Mouse (Mus musculus) limb, embryonic 14.5 days (tissue): ENCODE results near the gene Dse. TPM values are rescaled to one million over a fixed set of nuclear protein-coding genes. Genes with fewer than 3 reads are reported as not detected.
A peak's percentile ranks its signal among the peaks of the same experiment; 100 is the strongest.

Experiments used
- ATAC-seq: fragments of 200-750 bp; cut with Nextera tagmentation; 2 replicates; pipeline ENCODE4 v1.8.0; 2017; ENCODE audit warnings: low read depth, moderate number of reproducible peaks, moderate TSS enrichment; ENCODE audit not compliant: low FRiP score
- DNase-seq: peaks from one replicate; pipeline ENCODE4 v3.0.0-alpha.2; 2015; ENCODE audit warnings: low spot score
- H3K27ac ChIP-seq: fragments of 300-500 bp; sonication (generic); replicated peaks from 2 replicates; pipeline ENCODE4 v1.5.1; 2014; ENCODE audit warnings: low read depth, mild to moderate bottlenecking, low read length, moderate library complexity, mixed read lengths
- H3K27me3 ChIP-seq: fragments of 300-500 bp; sonication (generic); 2 replicates; pipeline ENCODE4 v1.6.1; 2014; ENCODE audit warnings: low read length, mixed read lengths; ENCODE audit not compliant: control insufficient read depth, insufficient read depth
- H3K36me3 ChIP-seq: fragments of 300-500 bp; sonication (generic); 2 replicates; pipeline ENCODE4 v1.6.1; 2014; ENCODE audit warnings: mild to moderate bottlenecking, low read length, moderate library complexity, mixed read lengths; ENCODE audit not compliant: control insufficient read depth, insufficient read depth
- H3K4me1 ChIP-seq: fragments of 300-500 bp; sonication (generic); 2 replicates; pipeline ENCODE4 v1.6.1; 2014; ENCODE audit warnings: antibody characterized with exemption, low read length, mixed read lengths; ENCODE audit not compliant: control insufficient read depth, insufficient read depth
- H3K4me2 ChIP-seq: fragments of 300-500 bp; sonication (generic); replicated peaks from 2 replicates; pipeline ENCODE4 v1.6.1; 2014; ENCODE audit warnings: low read depth, mild to moderate bottlenecking, low read length, moderate library complexity; ENCODE audit not compliant: severe bottlenecking
- H3K4me3 ChIP-seq: fragments of 300-500 bp; sonication (generic); replicated peaks from 2 replicates; pipeline ENCODE4 v1.5.1; 2014; ENCODE audit warnings: low read length
- H3K9ac ChIP-seq: fragments of 300-500 bp; sonication (generic); 2 replicates; pipeline ENCODE4 v1.6.1; 2014; ENCODE audit warnings: mild to moderate bottlenecking, low read depth, low read length, moderate library complexity; ENCODE audit not compliant: severe bottlenecking
- H3K9me3 ChIP-seq: fragments of 300-500 bp; sonication (generic); 2 replicates; pipeline ENCODE4 v1.6.1; 2016; ENCODE audit warnings: low read length; ENCODE audit not compliant: control insufficient read depth
- POLR2A ChIP-seq: fragments of 200-500 bp; IDR thresholded peaks from 2 replicates; pipeline ENCODE4 v1.8.0; 2012; ENCODE audit warnings: inconsistent platforms, mild to moderate bottlenecking, moderate library complexity, borderline replicate concordance; ENCODE audit not compliant: insufficient read depth, insufficient read length; ENCODE audit errors: extremely low read depth
- WGBS: fragments of 180-500 bp; shearing (Covaris S2); extraction: QIAGEN DNeasy Blood & Tissue Kit; methylation state at CpG from one replicate; pipeline ENCODE4 v1.1.7; 2014; 5-methylcytosine and 5-hydroxymethylcytosine counted together
- polyA plus RNA-seq, 2 experiments: library from polyadenylated mRNA; depleted of rRNA in 1 of 2; stranded (reverse) in 1 of 2; unstranded in 1 of 2; fragments of >200 nt; fragmentation: Nextera tagmentation in 1 of 2; extraction: Ambion mirVana in 1 of 2; gene quantifications; 2 replicates each; pipeline versions ENCODE4 v1.2.1 to v1.2.3; 2012 to 2014

Dse gene
- polyA plus RNA-seq, 2 experiments, result 30.8 to 49.8 TPM

- Histone ChIP-seq H3K4me1 (no peaks in the 10 kb centered on the region), H3K4me2 (no peak overlapping the region), H3K9ac (no peak overlapping the region), H3K27me3 (no peaks in the 10 kb centered on the region), H3K27ac (no peak overlapping the region), H3K9me3 (no peaks in the 10 kb centered on the region), H3K36me3 (no peaks in the 10 kb centered on the region), H3K4me3 (no peak overlapping the region)
- no peak for DNase-seq
- TF ChIP-seq POLR2A, result no peak
- no peak for ATAC-seq
- 86% methylated on average over 4 of the region's 4 CpGs for WGBS
Measured at GRCm38 (mm10) chr10:34238536-34238935, 31.0 kb upstream of the Dse start.

GRCm38 (mm10) chr10:34236569-34236968 is 29.1 kb upstream of the Dse start:
- ATAC-seq, result no peak
- Histone ChIP-seq H3K4me3 (no peak overlapping the region), H3K36me3 (no peaks in the 10 kb centered on the region), H3K27ac (no peak overlapping the region), H3K9me3 (no peaks in the 10 kb centered on the region), H3K9ac (no peak overlapping the region), H3K4me2 (no peak overlapping the region), H3K4me1 (no peaks in the 10 kb centered on the region), H3K27me3 (no peaks in the 10 kb centered on the region)
- no peak for TF ChIP-seq POLR2A
- 82% methylated on average over 5 of the region's 5 CpGs for WGBS
- no peak for DNase-seq

GRCm38 (mm10) chr10:34235384-34235783 is 27.9 kb upstream of the Dse start:
- no peak for ATAC-seq
- 41% methylated on average over 3 of the region's 3 CpGs for WGBS
- H3K9ac ChIP-seq, result 0 out of 2 replicates have a peak overlapping the region, but pooled peaks have one; percentile 25
- no peaks in the 10 kb centered on the region for H3K4me1 ChIP-seq
- no peak overlapping the region for H3K4me3 ChIP-seq
- no peak overlapping the region for H3K4me2 ChIP-seq
- no peaks in the 10 kb centered on the region for H3K9me3 ChIP-seq
- no peaks in the 10 kb centered on the region for H3K36me3 ChIP-seq
- no peak for TF ChIP-seq POLR2A
- no peak overlapping the region for H3K27ac ChIP-seq
- no peak for DNase-seq
- H3K27me3 ChIP-seq, result no peaks in the 10 kb centered on the region

- Histone ChIP-seq H3K9ac (no peak overlapping the region), H3K36me3 (no peaks in the 10 kb centered on the region), H3K27me3 (no peaks in the 10 kb centered on the region), H3K4me1 (no peaks in the 10 kb centered on the region), H3K9me3 (no peaks in the 10 kb centered on the region), H3K27ac (no peak overlapping the region), H3K4me2 (no peak overlapping the region), H3K4me3 (no peak overlapping the region)
- 22% methylated on average over 2 of the region's 2 CpGs for WGBS
- no peak for TF ChIP-seq POLR2A
- ATAC-seq (no peak), DNase-seq (peak; percentile 23)
Measured at GRCm38 (mm10) chr10:34233931-34234745, 26.6 kb upstream of the Dse start.

- no peak for TF ChIP-seq POLR2A
- Histone ChIP-seq H3K27ac (no peak overlapping the region), H3K4me1 (no peaks in the 10 kb centered on the region), H3K9ac (no peak overlapping the region), H3K9me3 (no peaks in the 10 kb centered on the region), H3K4me3 (no peak overlapping the region), H3K27me3 (no peaks in the 10 kb centered on the region), H3K4me2 (no peak overlapping the region), H3K36me3 (no peaks in the 10 kb centered on the region)
- no peak for ATAC-seq
- DNase-seq, result no peak
- 58% methylated on average over 1 of the region's 1 CpGs for whole genome bisulfite sequencing
Measured at GRCm38 (mm10) chr10:34233418-34233817, 25.9 kb upstream of the Dse start.

- DNase-seq, result no peak
- Histone ChIP-seq H3K4me1 (no peaks in the 10 kb centered on the region), H3K4me3 (no peak overlapping the region), H3K36me3 (no peaks in the 10 kb centered on the region), H3K4me2 (no peak overlapping the region), H3K9ac (no peak overlapping the region), H3K27me3 (no peaks in the 10 kb centered on the region), H3K27ac (no peak overlapping the region), H3K9me3 (no peaks in the 10 kb centered on the region)
- no peak for ATAC-seq
- TF ChIP-seq POLR2A, result no peak
- WGBS, result 51% methylated on average over 5 of the region's 5 CpGs
Measured at GRCm38 (mm10) chr10:34230121-34230675, 22.7 kb upstream of the Dse start.
